Mouse (Mus musculus) activated CD4-positive, CD25-positive, alpha-beta regulatory T cell, adult 4 months (primary cell): ENCODE measurements around the gene Foxf2. TPM values are rescaled to one million over a fixed set of nuclear protein-coding genes. Genes with fewer than 3 reads are reported as not detected.

Experiments
- ATAC-seq: one replicate; pipeline ENCODE4 v1.8.0; 2017
- polyA plus RNA-seq, 2 experiments: library from polyadenylated mRNA; unstranded; fragments of 100-300 nt; shearing (Covaris generic); gene quantifications; one replicate each; pipeline ENCODE4 v1.2.1; 2017

Gene Foxf2
- polyA plus RNA-seq = not detected

- no peak for ATAC-seq
Observed at GRCm38 (mm10) chr13:31625333-31626101, at the start of gene Foxf2. Foxf2 (plus strand) TSS chr13:31625816.

- no peak for ATAC-seq
Observed at GRCm38 (mm10) chr13:31576696-31577095, 48.9 kb upstream of the Foxf2 start.

- ATAC-seq = no peak
Observed at GRCm38 (mm10) chr13:31577576-31577975, 48.0 kb upstream of the Foxf2 start.

GRCm38 (mm10) chr13:31578389-31578788 is 47.2 kb upstream of the Foxf2 start:
- ATAC-seq = no peak

- no peak for ATAC-seq
Observed at GRCm38 (mm10) chr13:31579866-31580265, 45.8 kb upstream of the Foxf2 start.

GRCm38 (mm10) chr13:31587341-31587740 is 38.3 kb upstream of the Foxf2 start:
- no peak for ATAC-seq

- no peak for ATAC-seq
Observed at GRCm38 (mm10) chr13:31599576-31599975, 26.0 kb upstream of the Foxf2 start.

- ATAC-seq = no peak
Observed at GRCm38 (mm10) chr13:31603964-31604363, 21.7 kb upstream of the Foxf2 start.

GRCm38 (mm10) chr13:31614724-31615465 is 10.7 kb upstream of the Foxf2 start:
- no peak for ATAC-seq

GRCm38 (mm10) chr13:31615561-31616165 is 10.0 kb upstream of the Foxf2 start:
- ATAC-seq = no peak

GRCm38 (mm10) chr13:31618001-31618400 is 7.6 kb upstream of the Foxf2 start:
- no peak for ATAC-seq

GRCm38 (mm10) chr13:31618416-31618815 is 7.2 kb upstream of the Foxf2 start:
- no peak for ATAC-seq

GRCm38 (mm10) chr13:31618919-31619655 is 6.5 kb upstream of the Foxf2 start:
- ATAC-seq = no peak

GRCm38 (mm10) chr13:31619826-31620498 is 5.7 kb upstream of the Foxf2 start:
- ATAC-seq = no peak

GRCm38 (mm10) chr13:31620499-31620847 is 5.1 kb upstream of the Foxf2 start:
- ATAC-seq = no peak

- ATAC-seq = no peak
Observed at GRCm38 (mm10) chr13:31620937-31621336, 4.7 kb upstream of the Foxf2 start.

- no peak for ATAC-seq
Observed at GRCm38 (mm10) chr13:31621741-31622140, 3.9 kb upstream of the Foxf2 start.

GRCm38 (mm10) chr13:31622371-31622770 is 3.2 kb upstream of the Foxf2 start:
- no peak for ATAC-seq

GRCm38 (mm10) chr13:31623291-31623690 is 2.3 kb upstream of the Foxf2 start:
- no peak for ATAC-seq

GRCm38 (mm10) chr13:31623906-31624860 is 1.4 kb upstream of the Foxf2 start:
- no peak for ATAC-seq

GRCm38 (mm10) chr13:31624966-31625332 is 667 bp upstream of the Foxf2 start:
- ATAC-seq = no peak
